ENCODE assay signal across 22 mouse cellular contexts in the genomic region with DNA sequence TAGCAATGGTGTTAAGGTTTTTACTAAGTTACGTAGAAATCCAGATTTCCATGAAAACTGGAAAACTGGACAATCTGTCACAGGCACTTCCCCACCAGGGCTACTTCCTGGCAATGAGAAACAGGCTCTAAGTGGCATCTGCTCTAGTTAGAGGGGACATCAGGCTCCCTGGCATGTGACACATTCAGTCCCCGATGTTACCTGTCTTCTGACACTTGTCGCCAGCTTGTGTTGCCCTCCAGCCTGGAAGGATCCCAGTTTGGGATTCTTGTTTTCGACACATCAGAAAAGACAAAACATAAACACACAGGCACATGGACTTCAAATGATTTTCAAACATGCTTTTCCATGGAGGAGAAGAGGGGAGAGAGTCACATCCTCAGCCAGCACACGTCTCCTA.
DNase-seq lines count a peak whose midpoint lies in the region; ATAC-seq lines count a peak whose summit lies in the region.
"Had no signal": no experiment of that assay in that cellular context is flagged by ENCODE, and none has a peak within 500 bp of the region (broad histone marks: within the 10 kb centered on the region; RNA-seq: fewer than 3 reads in every experiment).

No protein-coding gene starts in this region.

- H3K4me3 ChIP-seq in heart, embryonic 13.5 days, result no peak overlapping the region
- H3K4me3 ChIP-seq: heart, embryonic 10.5 days; intestine, embryonic 15.5 days; liver, embryonic 15.5 days; lung, embryonic 15.5 days had no signal

- no peaks in the 10 kb centered on the region for H3K27me3 ChIP-seq in heart, embryonic 13.5 days (replicated peaks)
- H3K27me3 ChIP-seq: intestine, embryonic 15.5 days; liver, embryonic 15.5 days; lung, embryonic 15.5 days had no signal

- H3K4me1 ChIP-seq in heart, embryonic 13.5 days, result peaks cover 70% of the 10 kb centered on the region

- no peak overlapping the region for H3K4me2 ChIP-seq in heart, embryonic 13.5 days
- H3K4me2 ChIP-seq: intestine, embryonic 15.5 days; liver, embryonic 15.5 days; lung, embryonic 15.5 days; midbrain, embryonic 11.5 days had no signal

- H3K36me3 ChIP-seq in heart, embryonic 13.5 days, result 0 out of 2 replicates have a peak, but pooled peaks cover 3% of the 10 kb centered on the region
- H3K36me3 ChIP-seq: heart, embryonic 10.5 days; intestine, embryonic 15.5 days; liver, embryonic 15.5 days; lung, embryonic 15.5 days had no signal

- intact Hi-C loops in heart, postnatal 36 days (cut with DNase I), result loop anchor here (2.0 kb wide), 2 partner anchors 15 to 57 kb away; no protein-coding TSS in a partner anchor

- H3K9me3 ChIP-seq in heart, embryonic 13.5 days, result no peaks in the 10 kb centered on the region
- H3K9me3 ChIP-seq: heart, embryonic 10.5 days; intestine, embryonic 15.5 days; liver, embryonic 15.5 days; lung, embryonic 15.5 days had no signal

- H3K27ac ChIP-seq in heart, embryonic 13.5 days (replicated peaks), result 0 out of 2 replicates have a peak overlapping the region, but pooled peaks have one; percentile 39
- H3K27ac ChIP-seq: heart, embryonic 10.5 days; hindbrain, postnatal 0 days; intestine, embryonic 15.5 days; liver, embryonic 15.5 days; lung, embryonic 15.5 days had no signal

- DNase-seq in heart, postnatal 36 days, result no peak
- DNase-seq in cerebellum, adult 11 months, result peak; percentile 51
- peak; percentile 50 for DNase-seq in cerebellum, adult 8-10 months
- peak; percentile 51 to 60 for DNase-seq in cerebellum, postnatal 25 days
- DNase-seq in ovary, postnatal 14 days (ENCODE audit: low spot score), result no peak
- no peak for DNase-seq in layer of hippocampus, postnatal 10 days (ENCODE audit: low spot score in 2 of 2)
- no peak for DNase-seq in layer of hippocampus, adult 9-11 months
- DNase-seq: adrenal gland, postnatal 14 days; kidney, adult 8-10 months; kidney, postnatal 4 days; liver; right cerebral cortex, adult 18-20 months had no signal

- no peak overlapping the region for H3K9ac ChIP-seq in heart, embryonic 13.5 days
- H3K9ac ChIP-seq: intestine, embryonic 15.5 days; liver, embryonic 15.5 days; lung, embryonic 15.5 days had no signal

- WGBS in heart, embryonic 13.5 days, result 75% methylated on average over 5 of the region's 5 CpGs

- ATAC-seq in heart, embryonic 13.5 days (ENCODE audit: extremely low read depth, insufficient number of reproducible peaks, low FRiP score, low TSS enrichment), result no peak
- ATAC-seq: CD4-positive, CD25-positive, alpha-beta regulatory T cell, adult 4 months; forebrain, embryonic 16.5 days; hindbrain, postnatal 0 days; intestine, embryonic 15.5 days; midbrain, embryonic 16.5 days had no signal

Comparison
In these comparisons a context has a peak if more than half of its experiments do, and no peak if none do; other contexts are left out.
1. DNase-seq: peak in cerebellum, adult 11 months (single experiment), cerebellum, adult 8-10 months (single experiment) and cerebellum, postnatal 25 days (2 of 2); none in heart, postnatal 36 days (0 of 2), ovary, postnatal 14 days (single experiment), layer of hippocampus, postnatal 10 days (0 of 2) and layer of hippocampus, adult 9-11 months (single experiment).